Mouse (Mus musculus): ENCODE measurements around the gene Abcb1a. TPM values are rescaled to one million over a fixed set of nuclear protein-coding genes. Genes with fewer than 3 reads are reported as not detected.
A peak's percentile ranks its signal among the peaks of the same experiment; 100 is the strongest.

Gene Abcb1a
- total RNA-seq (2021) (10 to 100 TPM in 1 of 2 experiments, 1 to 10 TPM in 1; 8.3 to 11.0 TPM), polyA plus RNA-seq (2012; rRNA removed) (6.3 and 9.8 TPM in 2 replicates)
- long read RNA-seq, partial matches to known transcripts, result 0 of 1 reads
- long read RNA-seq, other reads (novel, unspliced or antisense), result 1 of 1 reads

GRCm38 (mm10) chr5:8659911-8660737 lies at the start of gene Abcb1a:
Abcb1a (plus strand) TSS chr5:8660077.
- Histone ChIP-seq H3K27ac (no peak within 1 kb of the TSS), H3K9ac (ENCODE audit: low read depth, low read length) (peak within 1 kb of the TSS; percentile 43; the same call in 1 of the 2 replicates), H3K4me1 (ENCODE audit: control insufficient read depth, insufficient read depth, low read length) (no peaks in the 10 kb centered on the region; the same call in 1 of the 2 replicates), H3K79me2 (replicated peaks; ENCODE audit: control insufficient read depth, insufficient read depth, low read length) (no peaks in the 10 kb centered on the region), H3K36me3 (ENCODE audit: control insufficient read depth, insufficient read depth, low read length) (0 out of 2 replicates have a peak, but pooled peaks cover 2% of the 10 kb centered on the region), H3K4me3 (peak within 1 kb of the TSS; percentile 42), H3K27me3 (ENCODE audit: control insufficient read depth, insufficient read depth, low read length) (no peaks in the 10 kb centered on the region)
- WGBS, result 4% methylated on average over 37 of the region's 37 CpGs
- peak; percentile 45 for DNase-seq
- TF ChIP-seq EP300 (IDR thresholded peaks at IDR 0.05; ENCODE audit: insufficient read depth, low read depth, low read length) (no peak), POLR2A (IDR thresholded peaks at IDR 0.05; ENCODE audit: insufficient read depth, low read depth, low read length) (no peak), CTCF (IDR thresholded peaks at IDR 0.05) (no peak)
- intact Hi-C loops (cut with DNase I), result no loop called here

GRCm38 (mm10) chr5:8622071-8622595 lies 37.7 kb upstream of the Abcb1a start:
- intact Hi-C loops (cut with DNase I), result loop anchor here (5.0 to 10.0 kb wide), 2 partner anchors 55 to 197 kb away; partner anchors contain the start of genes Dbf4 and Slc25a40
- H3K4me1 ChIP-seq (ENCODE audit: control insufficient read depth, insufficient read depth, low read length), result no peaks in the 10 kb centered on the region
- DNase-seq, result peak; percentile 57 to 58
- H3K27ac ChIP-seq, result peak overlapping the region; percentile 41; the same call in 1 of the 2 replicates
- TF ChIP-seq EP300 (IDR thresholded peaks at IDR 0.05; ENCODE audit: insufficient read depth, low read depth, low read length) (no peak), POLR2A (IDR thresholded peaks at IDR 0.05; ENCODE audit: insufficient read depth, low read depth, low read length) (no peak), CTCF (IDR thresholded peaks at IDR 0.05) (no peak)
- no peaks in the 10 kb centered on the region for H3K79me2 ChIP-seq (replicated peaks; ENCODE audit: control insufficient read depth, insufficient read depth, low read length)
- no peaks in the 10 kb centered on the region for H3K36me3 ChIP-seq (ENCODE audit: control insufficient read depth, insufficient read depth, low read length)
- under 1% methylated on average over 48 of the region's 49 CpGs for WGBS
- H3K27me3 ChIP-seq (ENCODE audit: control insufficient read depth, insufficient read depth, low read length), result no peaks in the 10 kb centered on the region
- H3K4me3 ChIP-seq, result peak overlapping the region; percentile 58
- peak overlapping the region; percentile 68 for H3K9ac ChIP-seq (ENCODE audit: low read depth, low read length)

- peak; percentile 84 to 87 for DNase-seq
- no peaks in the 10 kb centered on the region for H3K27me3 ChIP-seq (ENCODE audit: control insufficient read depth, insufficient read depth, low read length)
- peak within 1 kb of the TSS; percentile 41; the same call in 1 of the 2 replicates for H3K27ac ChIP-seq
- under 1% methylated on average over 73 of the region's 74 CpGs for WGBS
- no peak for TF ChIP-seq EP300 (IDR thresholded peaks at IDR 0.05; ENCODE audit: insufficient read depth, low read depth, low read length)
- no peak for TF ChIP-seq POLR2A (IDR thresholded peaks at IDR 0.05; ENCODE audit: insufficient read depth, low read depth, low read length)
- TF ChIP-seq CTCF (IDR thresholded peaks at IDR 0.05), result no peak
- intact Hi-C loops (cut with DNase I), result loop anchor here (5.0 to 10.0 kb wide), 2 partner anchors 55 to 198 kb away; partner anchors contain the start of genes Dbf4 and Slc25a40
- no peaks in the 10 kb centered on the region for H3K79me2 ChIP-seq (replicated peaks; ENCODE audit: control insufficient read depth, insufficient read depth, low read length)
- peak within 1 kb of the TSS; percentile 68 for H3K9ac ChIP-seq (ENCODE audit: low read depth, low read length)
- H3K4me1 ChIP-seq (ENCODE audit: control insufficient read depth, insufficient read depth, low read length), result no peaks in the 10 kb centered on the region
- H3K4me3 ChIP-seq, result peak within 1 kb of the TSS; percentile 58
- no peaks in the 10 kb centered on the region for H3K36me3 ChIP-seq (ENCODE audit: control insufficient read depth, insufficient read depth, low read length)
Measured at GRCm38 (mm10) chr5:8622596-8623231, 37.2 kb upstream of the Abcb1a start, which contains the start of gene Rundc3b. Rundc3b (minus strand) TSS chr5:8622952.

- Histone ChIP-seq H3K4me3 (no peak overlapping the region), H3K9ac (ENCODE audit: low read depth, low read length) (no peak overlapping the region), H3K36me3 (ENCODE audit: control insufficient read depth, insufficient read depth, low read length) (no peaks in the 10 kb centered on the region), H3K27me3 (ENCODE audit: control insufficient read depth, insufficient read depth, low read length) (no peaks in the 10 kb centered on the region), H3K27ac (no peak overlapping the region), H3K4me1 (ENCODE audit: control insufficient read depth, insufficient read depth, low read length) (no peaks in the 10 kb centered on the region), H3K79me2 (replicated peaks; ENCODE audit: control insufficient read depth, insufficient read depth, low read length) (no peaks in the 10 kb centered on the region)
- DNase-seq, result no peak
- 62% methylated on average over 3 of the region's 3 CpGs for WGBS
- intact Hi-C loops (cut with DNase I), result no loop called here
- TF ChIP-seq CTCF (IDR thresholded peaks at IDR 0.05) (no peak), POLR2A (IDR thresholded peaks at IDR 0.05; ENCODE audit: insufficient read depth, low read depth, low read length) (no peak), EP300 (IDR thresholded peaks at IDR 0.05; ENCODE audit: insufficient read depth, low read depth, low read length) (no peak)
Measured at GRCm38 (mm10) chr5:8632901-8633300, 27.0 kb upstream of the Abcb1a start.

- no peaks in the 10 kb centered on the region for H3K27me3 ChIP-seq (ENCODE audit: control insufficient read depth, insufficient read depth, low read length)
- intact Hi-C loops (cut with DNase I), result no loop called here
- H3K79me2 ChIP-seq (replicated peaks; ENCODE audit: control insufficient read depth, insufficient read depth, low read length), result no peaks in the 10 kb centered on the region
- no peaks in the 10 kb centered on the region for H3K4me1 ChIP-seq (ENCODE audit: control insufficient read depth, insufficient read depth, low read length)
- no peak for TF ChIP-seq POLR2A (IDR thresholded peaks at IDR 0.05; ENCODE audit: insufficient read depth, low read depth, low read length)
- no peak for TF ChIP-seq CTCF (IDR thresholded peaks at IDR 0.05)
- no peak for TF ChIP-seq EP300 (IDR thresholded peaks at IDR 0.05; ENCODE audit: insufficient read depth, low read depth, low read length)
- no peak overlapping the region for H3K27ac ChIP-seq
- DNase-seq, result no peak
- no peak overlapping the region for H3K9ac ChIP-seq (ENCODE audit: low read depth, low read length)
- no peak overlapping the region for H3K4me3 ChIP-seq
- H3K36me3 ChIP-seq (ENCODE audit: control insufficient read depth, insufficient read depth, low read length), result no peaks in the 10 kb centered on the region
Measured at GRCm38 (mm10) chr5:8634489-8634975, 25.3 kb upstream of the Abcb1a start.

Measured in heart, adult 2 months (tissue).